Mouse (Mus musculus): ENCODE data around the gene Krtap24-1. TPM values are rescaled to one million over a fixed set of nuclear protein-coding genes. Genes with fewer than 3 reads are reported as not detected.

Gene Krtap24-1
- total RNA-seq (2021): not detected
- long read RNA-seq, experiment 1: 0 reads
- long read RNA-seq, experiment 2: 0 reads

DNA sequence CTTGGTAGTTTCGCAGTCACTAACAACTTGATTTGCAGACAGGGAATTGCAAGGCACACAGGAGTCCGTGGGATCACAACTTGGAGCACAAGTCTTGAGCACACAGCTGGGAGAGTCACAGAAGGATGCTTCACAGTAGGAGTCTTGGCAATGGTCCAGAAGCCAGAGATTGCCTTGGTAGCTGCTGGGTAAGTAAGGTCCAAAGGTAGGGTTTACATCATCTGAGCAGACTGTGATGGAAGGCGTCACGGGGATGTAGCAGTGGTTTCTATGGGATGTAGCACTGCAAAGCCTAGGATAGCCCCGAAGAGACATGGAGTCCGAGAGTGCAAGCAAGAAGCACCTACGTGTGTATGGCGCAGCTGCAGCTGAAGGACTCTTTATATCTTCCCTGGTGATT lies at the start of gene Krtap24-1:
Gene Krtap24-1 (minus strand): TSS at position 358 of the 400 bp plus-strand sequence.
- TF ChIP-seq CTCF (IDR thresholded peaks at IDR 0.05): no peak
- intact Hi-C loops (cut with DNase I): no loop called here

DNA sequence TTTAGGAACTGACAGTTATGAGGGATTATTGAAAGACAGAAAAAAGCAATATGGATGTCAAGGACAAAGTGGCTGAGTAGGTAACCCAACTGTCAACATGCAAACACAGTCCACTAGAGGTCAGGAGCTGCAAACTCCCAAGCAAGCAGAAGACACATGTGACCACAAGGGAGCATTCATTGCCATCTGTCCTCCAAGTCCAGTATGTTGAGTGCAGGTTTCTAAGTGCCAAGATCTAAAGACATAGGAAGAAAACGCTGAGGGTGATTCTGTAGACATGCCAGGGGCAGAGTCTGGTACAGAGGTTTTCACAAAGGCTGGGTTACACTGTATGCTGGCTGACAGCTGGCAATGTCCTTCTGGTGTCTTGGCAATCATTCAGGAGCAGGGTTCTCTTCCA lies 45.3 kb upstream of the Krtap24-1 start:
- no peak for DNase-seq (ENCODE audit: extremely low spot score in 1 of 2, low spot score in 2 of 2)
- TF ChIP-seq CTCF (IDR thresholded peaks at IDR 0.05): no peak; the same call in 1 of the 2 replicates
- no peak overlapping the region for H3K4me3 ChIP-seq
- intact Hi-C loops (cut with DNase I): no loop called here
- no peak overlapping the region for H3K27ac ChIP-seq

More for the DNA sequence above, at the start of gene Krtap24-1:
- H3K4me3 ChIP-seq: no peak within 1 kb of the TSS
- H3K27ac ChIP-seq: no peak within 1 kb of the TSS
- no peak for DNase-seq (ENCODE audit: extremely low spot score in 1 of 2, low spot score in 2 of 2)

DNA sequence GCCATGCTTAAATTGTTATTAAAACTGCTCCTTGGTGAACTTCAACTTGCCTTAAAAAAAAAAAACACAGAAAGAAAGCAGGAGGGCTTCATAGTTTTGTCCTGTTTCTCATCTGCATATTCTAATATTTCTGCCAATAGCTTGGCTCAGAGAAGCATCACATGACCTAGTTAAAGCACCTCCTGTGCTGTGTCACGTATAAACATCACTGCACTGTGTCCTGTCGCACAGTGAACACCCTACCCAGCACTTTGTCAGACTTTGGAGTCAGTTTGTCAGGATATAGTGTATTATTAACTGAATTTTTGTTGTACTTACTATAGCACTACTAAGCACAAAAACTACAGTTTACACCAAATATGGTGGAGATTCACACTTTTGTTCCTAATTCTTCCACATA lies 39.9 kb upstream of the Krtap24-1 start:
- H3K27ac ChIP-seq: no peak overlapping the region
- intact Hi-C loops (cut with DNase I): no loop called here
- no peak for DNase-seq (ENCODE audit: extremely low spot score in 1 of 2, low spot score in 2 of 2)
- H3K4me3 ChIP-seq: no peak overlapping the region
- TF ChIP-seq CTCF (IDR thresholded peaks at IDR 0.05): no peak

- no peak for DNase-seq (ENCODE audit: extremely low spot score in 1 of 2, low spot score in 2 of 2)
- Histone ChIP-seq H3K4me3 (no peak overlapping the region), H3K27ac (no peak overlapping the region)
- intact Hi-C loops (cut with DNase I): no loop called here
- TF ChIP-seq CTCF (IDR thresholded peaks at IDR 0.05): no peak
Measured at GRCm38 (mm10) chr16:88651082-88651481, 39.0 kb upstream of the Krtap24-1 start.

- TF ChIP-seq CTCF (IDR thresholded peaks at IDR 0.05): no peak
- no peak for DNase-seq (ENCODE audit: extremely low spot score in 1 of 2, low spot score in 2 of 2)
- H3K4me3 ChIP-seq: no peak within 1 kb of the TSS
- intact Hi-C loops (cut with DNase I): no loop called here
- no peak within 1 kb of the TSS for H3K27ac ChIP-seq
Measured at GRCm38 (mm10) chr16:88647358-88647846, 35.3 kb upstream of the Krtap24-1 start, which contains the start of gene Krtap26-1. Gene Krtap26-1, minus strand, starts transcription at chr16:88647796.

DNA sequence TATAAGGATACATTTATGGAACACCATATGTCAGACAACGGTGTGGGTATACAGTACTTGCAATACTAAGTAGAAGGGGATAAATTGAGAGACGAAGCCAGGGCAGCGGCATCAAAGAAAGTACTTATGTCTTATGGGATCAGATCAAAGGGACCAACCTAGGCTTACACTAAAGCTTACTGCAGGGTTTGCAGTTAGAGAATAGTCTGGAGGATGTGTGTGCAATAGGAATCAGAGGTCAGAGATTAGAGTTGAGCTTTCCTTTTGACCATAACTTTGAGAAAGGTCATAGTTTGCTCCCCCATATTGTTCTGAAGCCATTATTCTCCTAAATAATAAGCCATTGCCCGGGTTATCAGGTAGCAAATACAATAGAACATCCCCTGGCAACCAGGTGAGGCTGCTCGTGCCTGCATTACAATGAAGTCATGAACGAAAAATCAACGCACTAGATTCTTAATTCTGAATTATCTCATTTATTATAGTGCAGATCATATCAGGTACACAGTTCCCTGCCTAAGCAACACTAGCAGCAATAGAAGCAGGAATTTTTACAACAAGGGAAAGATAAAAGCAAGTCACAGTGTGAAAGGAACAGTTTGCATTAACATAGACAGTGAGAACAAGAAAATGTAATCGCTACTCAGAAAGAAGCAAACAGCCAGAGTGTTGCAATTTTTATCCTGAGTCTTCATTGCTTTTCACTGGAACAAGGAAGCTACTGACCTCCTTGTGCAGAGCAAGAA lies 34.5 kb upstream of the Krtap24-1 start:
- intact Hi-C loops (cut with DNase I): no loop called here
- Histone ChIP-seq H3K4me3 (no peak overlapping the region), H3K27ac (no peak overlapping the region)
- DNase-seq (ENCODE audit: extremely low spot score in 1 of 2, low spot score in 2 of 2): no peak
- TF ChIP-seq CTCF (IDR thresholded peaks at IDR 0.05): no peak

DNA sequence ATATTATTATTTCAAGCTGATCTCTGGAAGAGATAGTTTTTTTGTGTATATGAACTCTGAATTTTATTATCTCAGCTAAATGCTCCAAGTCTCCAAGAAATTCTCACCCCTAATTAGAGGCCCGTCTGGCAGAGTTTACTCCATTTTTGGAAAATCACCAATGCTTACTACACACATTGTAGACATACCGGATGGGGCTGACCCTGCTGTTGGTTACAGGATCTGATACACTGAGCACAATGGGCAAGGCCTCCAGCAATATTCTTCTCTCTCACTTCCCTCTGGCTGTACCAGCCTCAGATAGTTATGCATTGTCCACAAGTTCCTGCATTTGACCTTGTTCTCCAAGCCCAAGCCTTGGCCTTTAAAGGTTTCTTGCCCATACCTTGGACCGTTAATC lies 28.0 kb upstream of the Krtap24-1 start:
- no peak overlapping the region for H3K4me3 ChIP-seq
- no peak overlapping the region for H3K27ac ChIP-seq
- DNase-seq (ENCODE audit: extremely low spot score in 1 of 2, low spot score in 2 of 2): no peak
- intact Hi-C loops (cut with DNase I): no loop called here
- no peak for TF ChIP-seq CTCF (IDR thresholded peaks at IDR 0.05)

- intact Hi-C loops (cut with DNase I): no loop called here
- no peak overlapping the region for H3K4me3 ChIP-seq
- no peak overlapping the region for H3K27ac ChIP-seq
- TF ChIP-seq CTCF (IDR thresholded peaks at IDR 0.05): no peak
- DNase-seq (ENCODE audit: extremely low spot score in 1 of 2, low spot score in 2 of 2): no peak
Measured at GRCm38 (mm10) chr16:88635142-88635541, 23.1 kb upstream of the Krtap24-1 start.

DNA sequence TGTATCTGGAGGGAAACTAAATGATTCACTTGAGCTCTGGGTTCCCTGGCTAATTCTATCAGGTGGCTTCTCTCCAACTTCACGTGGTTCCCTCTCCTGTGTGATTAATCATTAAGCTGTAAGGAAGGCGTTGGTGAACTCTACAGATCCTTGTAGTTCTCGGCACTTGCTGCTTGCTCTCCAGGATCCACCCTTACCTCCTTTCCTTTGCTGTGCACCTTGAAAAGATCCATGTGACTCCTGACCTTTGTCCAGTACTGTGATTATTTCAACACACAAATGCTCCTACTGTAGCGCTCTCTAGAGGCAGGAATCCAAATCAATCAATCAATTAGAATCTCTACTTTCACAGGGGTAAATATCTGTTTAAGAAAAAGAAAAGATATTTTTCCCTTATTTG lies 19.4 kb upstream of the Krtap24-1 start:
- intact Hi-C loops (cut with DNase I): no loop called here
- TF ChIP-seq CTCF (IDR thresholded peaks at IDR 0.05): no peak
- Histone ChIP-seq H3K4me3 (no peak overlapping the region), H3K27ac (no peak overlapping the region)
- DNase-seq (ENCODE audit: extremely low spot score in 1 of 2, low spot score in 2 of 2): no peak

- DNase-seq (ENCODE audit: extremely low spot score in 1 of 2, low spot score in 2 of 2): no peak
- TF ChIP-seq CTCF (IDR thresholded peaks at IDR 0.05): no peak
- Histone ChIP-seq H3K27ac (no peak within 1 kb of the TSS), H3K4me3 (no peak within 1 kb of the TSS)
- intact Hi-C loops (cut with DNase I): no loop called here
Measured at GRCm38 (mm10) chr16:88627566-88627965, 15.5 kb upstream of the Krtap24-1 start, which contains the start of gene 2310079G19Rik. Gene 2310079G19Rik, minus strand, starts transcription at chr16:88627666.

- TF ChIP-seq CTCF (IDR thresholded peaks at IDR 0.05): no peak
- no peak for DNase-seq (ENCODE audit: extremely low spot score in 1 of 2, low spot score in 2 of 2)
- H3K27ac ChIP-seq: no peak overlapping the region
- intact Hi-C loops (cut with DNase I): no loop called here
- no peak overlapping the region for H3K4me3 ChIP-seq
Measured at GRCm38 (mm10) chr16:88612712-88613111, 633 bp upstream of the Krtap24-1 start.

DNA sequence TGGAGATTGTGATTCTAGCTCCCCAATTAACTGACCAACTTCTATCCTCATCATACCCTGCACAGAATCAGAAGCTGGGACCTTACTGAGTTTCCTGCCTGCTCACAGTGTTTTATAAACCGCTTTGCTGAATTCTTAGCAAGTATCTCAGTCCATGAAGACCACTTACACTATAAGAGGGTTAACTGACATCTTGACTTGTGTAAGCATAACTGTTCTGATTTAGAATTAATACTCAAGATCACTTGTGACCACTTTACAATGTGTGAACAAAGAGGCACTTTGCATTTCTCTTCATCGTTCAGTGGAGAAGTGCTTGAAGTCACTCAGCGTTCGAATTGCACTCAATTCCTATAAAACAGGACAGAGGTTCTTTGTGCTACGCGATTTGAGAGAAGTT lies 7.5 kb downstream of the Krtap24-1 start:
- Histone ChIP-seq H3K27ac (no peak overlapping the region), H3K4me3 (no peak overlapping the region)
- intact Hi-C loops (cut with DNase I): no loop called here
- DNase-seq (ENCODE audit: extremely low spot score in 1 of 2, low spot score in 2 of 2): no peak
- TF ChIP-seq CTCF (IDR thresholded peaks at IDR 0.05): no peak

DNA sequence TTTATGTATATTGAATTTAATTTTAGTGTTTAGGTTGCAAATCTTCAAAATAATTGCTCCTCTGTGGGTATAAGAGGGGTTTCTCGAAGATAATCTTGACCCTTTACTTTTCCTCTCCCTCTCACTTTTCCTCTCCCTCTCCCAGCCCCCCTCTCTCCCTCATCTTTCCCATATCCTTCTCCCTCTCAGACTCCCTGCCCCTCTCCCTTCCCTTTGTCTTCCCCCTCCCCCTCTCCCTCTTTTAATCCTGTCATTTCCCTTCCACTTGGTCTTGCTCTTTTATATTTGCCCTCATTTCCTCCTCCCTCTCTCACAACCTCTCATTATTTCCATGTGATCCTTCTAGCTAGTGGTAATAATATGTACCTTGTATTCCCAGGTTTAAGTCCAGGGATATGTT lies 9.6 kb downstream of the Krtap24-1 start:
- Histone ChIP-seq H3K27ac (no peak overlapping the region), H3K4me3 (no peak overlapping the region)
- intact Hi-C loops (cut with DNase I): no loop called here
- no peak for DNase-seq (ENCODE audit: extremely low spot score in 1 of 2, low spot score in 2 of 2)
- no peak for TF ChIP-seq CTCF (IDR thresholded peaks at IDR 0.05)

Measured in left cerebral cortex, adult 2 months (tissue).